Mouse (Mus musculus): ENCODE results near the gene Ctr9. TPM values are rescaled to one million over a fixed set of nuclear protein-coding genes. Genes with fewer than 3 reads are reported as not detected.

Ctr9 gene
- polyA plus RNA-seq, 1 experiment: 41.9 TPM

- Histone ChIP-seq H3K4me3 (ENCODE audit: insufficient read depth, low read length) (no peak overlapping the region), H3K4me1 (ENCODE audit: control insufficient read depth, insufficient read depth, low read length) (no peaks in the 10 kb centered on the region), H3K27ac (ENCODE audit: insufficient read depth, low read length) (no peak overlapping the region)
- no peak; the same call in 1 of the 2 replicates for TF ChIP-seq POLR2A (IDR thresholded peaks at IDR 0.05; ENCODE audit: low read depth, low read length)
Measured at GRCm38 (mm10) chr7:111069439-111070166, 40.9 kb downstream of the Ctr9 start.

- no peak overlapping the region for H3K4me3 ChIP-seq (ENCODE audit: insufficient read depth, low read length)
- no peaks in the 10 kb centered on the region for H3K4me1 ChIP-seq (ENCODE audit: control insufficient read depth, insufficient read depth, low read length)
- H3K27ac ChIP-seq (ENCODE audit: insufficient read depth, low read length): no peak overlapping the region
- TF ChIP-seq CTCF (IDR thresholded peaks at IDR 0.05; ENCODE audit: borderline replicate concordance, insufficient read depth, low read length): no peak
- no peak for TF ChIP-seq POLR2A (IDR thresholded peaks at IDR 0.05; ENCODE audit: low read depth, low read length)
Measured at GRCm38 (mm10) chr7:111070167-111070496, 41.4 kb downstream of the Ctr9 start.

GRCm38 (mm10) chr7:111072410-111072809 lies 43.7 kb downstream of the Ctr9 start:
- Histone ChIP-seq H3K4me3 (ENCODE audit: insufficient read depth, low read length) (no peak overlapping the region), H3K27ac (ENCODE audit: insufficient read depth, low read length) (no peak overlapping the region), H3K4me1 (ENCODE audit: control insufficient read depth, insufficient read depth, low read length) (no peaks in the 10 kb centered on the region)
- no peak for TF ChIP-seq CTCF (IDR thresholded peaks at IDR 0.05; ENCODE audit: borderline replicate concordance, insufficient read depth, low read length)

GRCm38 (mm10) chr7:111075288-111075687 lies 46.5 kb downstream of the Ctr9 start:
- no peak overlapping the region for H3K27ac ChIP-seq (ENCODE audit: insufficient read depth, low read length)
- no peaks in the 10 kb centered on the region for H3K4me1 ChIP-seq (ENCODE audit: control insufficient read depth, insufficient read depth, low read length)
- TF ChIP-seq POLR2A (IDR thresholded peaks at IDR 0.05; ENCODE audit: low read depth, low read length): no peak
- no peak for TF ChIP-seq CTCF (IDR thresholded peaks at IDR 0.05; ENCODE audit: borderline replicate concordance, insufficient read depth, low read length)
- H3K4me3 ChIP-seq (ENCODE audit: insufficient read depth, low read length): no peak overlapping the region

- Histone ChIP-seq H3K4me1 (ENCODE audit: control insufficient read depth, insufficient read depth, low read length) (no peaks in the 10 kb centered on the region), H3K4me3 (ENCODE audit: insufficient read depth, low read length) (no peak overlapping the region), H3K27ac (ENCODE audit: insufficient read depth, low read length) (no peak overlapping the region)
- TF ChIP-seq CTCF (IDR thresholded peaks at IDR 0.05; ENCODE audit: borderline replicate concordance, insufficient read depth, low read length): no peak
- TF ChIP-seq POLR2A (IDR thresholded peaks at IDR 0.05; ENCODE audit: low read depth, low read length): no peak
Measured at GRCm38 (mm10) chr7:111078271-111078670, 49.5 kb downstream of the Ctr9 start.

- Histone ChIP-seq H3K4me3 (ENCODE audit: insufficient read depth, low read length) (peak overlapping the region; percentile 23), H3K27ac (ENCODE audit: insufficient read depth, low read length) (no peak overlapping the region), H3K4me1 (ENCODE audit: control insufficient read depth, insufficient read depth, low read length) (no peaks in the 10 kb centered on the region)
- TF ChIP-seq CTCF (IDR thresholded peaks at IDR 0.05; ENCODE audit: borderline replicate concordance, insufficient read depth, low read length) (no peak), POLR2A (IDR thresholded peaks at IDR 0.05; ENCODE audit: low read depth, low read length) (no peak)
Measured at GRCm38 (mm10) chr7:111080026-111080425, 51.3 kb downstream of the Ctr9 start.

GRCm38 (mm10) chr7:111080876-111081275 lies 52.1 kb downstream of the Ctr9 start:
- TF ChIP-seq POLR2A (IDR thresholded peaks at IDR 0.05; ENCODE audit: low read depth, low read length): no peak
- no peak for TF ChIP-seq CTCF (IDR thresholded peaks at IDR 0.05; ENCODE audit: borderline replicate concordance, insufficient read depth, low read length)
- H3K4me3 ChIP-seq (ENCODE audit: insufficient read depth, low read length): peak overlapping the region; percentile 94
- H3K4me1 ChIP-seq (ENCODE audit: control insufficient read depth, insufficient read depth, low read length): no peaks in the 10 kb centered on the region
- H3K27ac ChIP-seq (ENCODE audit: insufficient read depth, low read length): no peak overlapping the region

GRCm38 (mm10) chr7:111082043-111082821 lies 53.5 kb downstream of the Ctr9 start:
- TF ChIP-seq CTCF (IDR thresholded peaks at IDR 0.05; ENCODE audit: borderline replicate concordance, insufficient read depth, low read length) (no peak), POLR2A (IDR thresholded peaks at IDR 0.05; ENCODE audit: low read depth, low read length) (no peak; the same call in 1 of the 2 replicates)

GRCm38 (mm10) chr7:111082822-111083732 lies 54.3 kb downstream of the Ctr9 start, which contains the start of gene Eif4g2:
Gene Eif4g2, minus strand, starts transcription at chr7:111083030.
- H3K27ac ChIP-seq (ENCODE audit: insufficient read depth, low read length): peak within 1 kb of the TSS; percentile 99
- H3K4me3 ChIP-seq (ENCODE audit: insufficient read depth, low read length): peak within 1 kb of the TSS; percentile 94
- no peaks in the 10 kb centered on the region for H3K4me1 ChIP-seq (ENCODE audit: control insufficient read depth, insufficient read depth, low read length)
- TF ChIP-seq CTCF (IDR thresholded peaks at IDR 0.05; ENCODE audit: borderline replicate concordance, insufficient read depth, low read length) (no peak), POLR2A (IDR thresholded peaks at IDR 0.05; ENCODE audit: low read depth, low read length) (peak; percentile 98)

More at GRCm38 (mm10) chr7:111082043-111082821, 53.5 kb downstream of the Ctr9 start:
- H3K4me1 ChIP-seq (ENCODE audit: control insufficient read depth, insufficient read depth, low read length): no peaks in the 10 kb centered on the region
- H3K4me3 ChIP-seq (ENCODE audit: insufficient read depth, low read length): peak overlapping the region; percentile 94
- H3K27ac ChIP-seq (ENCODE audit: insufficient read depth, low read length): peak overlapping the region; percentile 99

All from embryonic fibroblast, embryonic 13.5 days (primary cell).